Mouse (Mus musculus): Measurements from ENCODE around the gene Ptges.

- TF ChIP-seq CTCF (IDR thresholded peaks at IDR 0.05; ENCODE audit: low read depth, low read length) = no peak
- no peak for TF ChIP-seq TAL1 (conservative IDR thresholded peaks at IDR 0.05; ENCODE audit: low read depth, low read length)
These were observed 7.1 kb upstream of the Ptges start for GRCm38 (mm10) chr2:30936808-30937207.
